Mouse (Mus musculus) WW6 (cell line): ENCODE data around the gene Cfap299.

Experiments used
- DNase-seq: peaks from one replicate; pipeline ENCODE4 v3.0.0-alpha.2; 2013; ENCODE audit warnings: low read depth, low spot score

The Cfap299 gene

DNA sequence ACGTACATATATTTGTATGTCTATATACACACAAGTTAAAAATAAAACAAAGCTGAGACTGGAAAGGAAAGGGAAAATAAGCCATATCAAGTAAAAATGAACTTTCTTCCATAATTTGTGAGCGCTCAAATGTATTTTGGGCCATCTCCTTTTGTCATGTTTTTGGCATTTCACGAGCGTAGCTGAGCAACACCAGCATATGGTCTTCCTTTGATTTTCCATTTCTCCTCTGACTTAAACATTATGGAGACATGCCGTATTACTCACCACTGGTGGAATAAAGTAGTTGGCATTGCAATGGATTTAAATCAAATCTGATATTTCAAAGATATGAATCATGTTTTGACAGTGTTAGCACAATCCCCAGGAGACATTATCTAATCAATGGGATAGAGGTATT lies 284.4 kb downstream of the Cfap299 start:
- no peak for DNase-seq

DNA sequence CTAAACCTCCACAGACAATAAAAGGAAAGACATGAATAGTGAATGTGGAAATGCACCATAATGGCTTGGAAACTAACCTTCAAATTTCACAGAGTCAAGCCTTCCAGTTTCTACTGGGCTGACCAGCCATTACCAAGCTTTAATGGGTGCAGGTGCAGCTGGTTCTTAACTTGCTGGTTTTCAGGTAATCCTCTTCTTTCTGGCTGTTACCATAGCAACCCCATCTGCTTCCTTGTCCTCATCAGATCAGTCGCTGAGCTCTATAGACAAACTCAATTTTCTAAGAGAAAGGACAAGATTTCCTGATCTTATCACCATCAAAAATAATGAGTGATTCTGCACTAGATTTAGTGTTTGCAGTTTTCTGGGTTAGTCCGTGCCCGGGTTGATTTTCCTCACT lies 287.8 kb downstream of the Cfap299 start:
- no peak for DNase-seq

DNA sequence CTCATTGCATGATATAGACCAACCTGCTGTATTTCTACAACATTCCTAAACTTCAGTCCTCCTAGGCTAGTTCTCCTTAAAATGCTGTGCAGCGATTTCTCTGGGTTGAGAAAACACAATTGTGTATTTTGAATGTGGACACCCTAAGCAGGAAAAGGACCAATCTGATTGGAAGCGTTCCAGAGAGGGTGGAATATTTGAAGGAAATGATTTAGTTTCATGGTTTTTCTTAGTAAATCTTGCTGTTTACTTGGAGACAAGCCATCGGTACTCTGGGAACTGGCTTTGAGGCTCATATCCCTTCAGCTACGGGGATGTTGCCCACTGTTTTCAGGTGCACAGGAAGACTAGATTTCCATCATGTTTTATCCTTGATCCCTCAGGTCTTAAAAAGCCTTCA lies 288.3 kb downstream of the Cfap299 start:
- no peak for DNase-seq

DNA sequence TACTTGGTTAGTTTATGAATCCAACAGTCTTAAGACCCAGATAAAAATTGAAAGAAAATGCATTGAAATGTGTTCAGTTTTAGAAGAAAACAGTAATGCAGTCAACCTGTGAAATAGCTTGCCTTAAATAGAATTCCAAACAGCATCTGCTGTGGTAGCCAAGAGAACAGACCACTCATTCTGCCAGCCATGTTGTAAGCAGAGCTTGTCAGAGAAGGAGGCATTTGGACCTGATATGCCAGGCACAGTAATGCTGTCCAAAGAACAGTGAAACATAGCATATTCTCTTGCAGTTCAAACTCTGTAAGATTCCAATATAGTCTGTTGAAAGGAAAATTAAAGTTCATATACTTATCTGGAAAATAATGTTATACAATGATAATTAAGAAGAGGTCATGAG lies 321.2 kb downstream of the Cfap299 start:
- no peak for DNase-seq

DNA sequence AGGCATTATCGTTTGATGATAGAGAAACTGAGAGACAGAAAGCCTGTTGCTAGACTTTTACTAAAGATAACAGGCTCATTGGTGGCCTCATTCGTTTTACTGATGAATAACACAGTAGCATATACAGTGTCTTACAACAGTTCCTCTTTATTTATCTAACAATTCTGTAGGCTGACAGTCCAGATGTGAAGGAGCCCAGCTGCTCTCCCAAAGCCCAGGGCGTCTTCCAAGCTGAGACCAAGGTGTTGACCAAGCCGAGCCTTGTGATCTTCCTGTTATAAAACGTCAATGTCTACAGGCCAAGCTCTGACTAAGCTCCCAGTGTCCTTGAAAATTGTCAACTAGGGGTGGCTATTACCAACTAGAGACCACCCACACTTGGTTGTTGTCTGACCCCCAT lies 321.9 kb downstream of the Cfap299 start:
- no peak for DNase-seq

DNA sequence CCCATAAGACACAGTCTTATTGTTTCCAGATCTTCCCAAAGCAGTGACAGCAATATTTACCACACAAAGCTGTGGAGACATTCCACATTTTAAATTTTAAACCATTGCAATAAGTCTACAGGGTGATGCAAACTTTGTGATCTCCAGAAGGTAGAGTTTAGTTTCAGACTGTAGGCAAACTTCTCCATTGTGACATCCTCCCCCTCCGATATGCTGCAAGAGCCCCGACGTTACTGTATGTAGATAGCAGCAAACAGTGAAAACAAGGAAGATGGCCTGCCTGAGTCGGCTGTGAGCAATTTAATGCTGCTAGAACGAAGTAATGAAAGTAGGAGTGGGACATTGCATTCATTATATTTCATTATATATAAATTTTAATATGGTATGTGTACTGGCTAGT lies 359.1 kb downstream of the Cfap299 start:
- DNase-seq, result no peak

DNA sequence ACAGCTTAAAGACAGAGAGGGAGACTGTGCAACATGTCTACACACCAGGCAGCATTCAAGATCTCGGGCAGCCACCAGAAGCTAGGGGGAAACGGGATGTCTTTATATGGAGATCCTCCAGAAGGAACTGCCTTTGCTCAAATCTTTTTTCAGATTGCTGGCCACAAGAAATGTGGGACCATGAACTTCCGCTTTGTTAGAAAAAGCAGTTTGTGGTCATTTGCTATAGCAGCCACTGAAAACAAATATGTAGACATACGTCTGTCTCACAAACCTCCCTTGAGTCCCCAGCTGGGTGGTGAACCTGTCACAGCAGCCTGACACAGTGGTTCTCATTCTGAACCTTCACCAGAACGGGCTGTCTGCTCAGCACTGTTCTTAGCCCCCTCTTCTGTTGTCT lies 363.0 kb downstream of the Cfap299 start:
- DNase-seq, result no peak

DNA sequence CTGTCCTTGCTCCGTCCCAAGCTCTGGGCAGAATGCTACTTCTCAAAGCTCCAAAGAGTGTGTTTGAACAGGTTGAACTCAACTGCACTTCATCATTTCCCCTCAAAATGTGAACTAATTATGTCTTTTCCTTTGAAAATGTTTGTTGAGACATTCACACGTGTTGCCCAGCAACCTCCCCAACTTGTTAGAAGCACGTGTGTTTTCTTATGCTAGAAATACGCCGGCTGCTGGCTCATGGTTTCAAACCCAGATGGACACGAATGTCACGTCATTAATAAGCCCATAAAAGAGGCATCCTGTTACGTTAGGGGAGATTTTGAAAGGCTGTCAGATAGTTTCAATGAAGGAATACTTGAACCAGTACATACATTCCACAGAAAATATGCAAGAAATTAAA lies 367.2 kb downstream of the Cfap299 start:
- no peak for DNase-seq

DNA sequence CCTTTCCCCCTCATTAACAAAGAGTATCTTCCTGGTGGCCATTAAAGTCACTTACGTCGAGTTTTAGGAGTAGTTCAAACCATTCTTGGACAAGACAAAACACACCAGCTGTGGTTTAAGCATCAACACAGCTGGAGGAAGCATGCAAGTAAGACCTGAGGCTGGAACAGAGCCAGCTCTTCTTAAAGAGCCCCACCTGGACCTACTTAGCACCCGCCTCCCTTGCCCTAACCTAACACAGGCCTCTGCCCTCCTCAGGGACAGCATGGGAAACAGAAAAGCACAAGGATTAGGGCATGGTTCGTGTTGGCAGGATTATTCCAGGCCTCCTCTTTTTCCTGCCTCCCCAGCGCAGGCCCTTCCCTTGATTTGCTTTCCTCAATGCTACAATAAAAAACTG lies 374.9 kb downstream of the Cfap299 start:
- DNase-seq, result no peak

DNA sequence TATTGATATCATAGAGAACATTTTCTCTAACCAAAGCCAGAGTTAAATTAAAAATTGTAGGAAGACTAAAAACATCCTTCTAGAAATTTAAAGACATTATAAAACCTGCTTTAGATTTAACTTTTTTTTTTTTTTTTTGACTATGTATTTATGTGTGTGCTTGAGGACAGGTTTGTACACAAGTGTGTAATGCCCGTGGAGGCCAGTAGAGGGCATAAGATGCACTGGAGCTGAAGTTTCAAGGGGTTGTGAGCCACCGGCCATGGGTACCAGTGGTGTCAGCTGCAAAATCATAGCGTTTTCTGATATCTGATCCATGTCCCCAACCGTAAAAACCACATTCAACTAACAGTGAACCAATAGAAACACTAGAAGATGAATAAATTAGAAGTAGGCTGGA lies 377.5 kb downstream of the Cfap299 start:
- DNase-seq, result peak; percentile 14

DNA sequence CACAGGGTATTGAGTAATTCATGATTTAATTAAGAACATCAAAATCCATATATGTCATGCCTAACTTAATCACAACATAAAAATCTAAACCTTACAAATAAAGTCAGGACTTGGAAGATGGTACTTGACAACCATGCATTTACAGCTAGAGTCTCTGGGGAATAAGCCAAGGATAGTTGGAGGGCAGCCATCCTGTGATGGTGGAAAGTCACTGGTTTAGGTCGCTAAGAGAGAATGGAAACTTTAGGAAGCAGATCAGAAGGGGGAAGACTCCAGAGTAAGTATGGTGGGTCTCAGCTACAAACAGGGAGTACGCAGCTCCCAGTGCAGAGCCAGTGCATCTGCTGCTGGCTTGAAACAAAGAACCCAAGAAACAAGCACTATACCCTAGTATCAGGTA lies 386.3 kb downstream of the Cfap299 start:
- DNase-seq, result no peak

DNA sequence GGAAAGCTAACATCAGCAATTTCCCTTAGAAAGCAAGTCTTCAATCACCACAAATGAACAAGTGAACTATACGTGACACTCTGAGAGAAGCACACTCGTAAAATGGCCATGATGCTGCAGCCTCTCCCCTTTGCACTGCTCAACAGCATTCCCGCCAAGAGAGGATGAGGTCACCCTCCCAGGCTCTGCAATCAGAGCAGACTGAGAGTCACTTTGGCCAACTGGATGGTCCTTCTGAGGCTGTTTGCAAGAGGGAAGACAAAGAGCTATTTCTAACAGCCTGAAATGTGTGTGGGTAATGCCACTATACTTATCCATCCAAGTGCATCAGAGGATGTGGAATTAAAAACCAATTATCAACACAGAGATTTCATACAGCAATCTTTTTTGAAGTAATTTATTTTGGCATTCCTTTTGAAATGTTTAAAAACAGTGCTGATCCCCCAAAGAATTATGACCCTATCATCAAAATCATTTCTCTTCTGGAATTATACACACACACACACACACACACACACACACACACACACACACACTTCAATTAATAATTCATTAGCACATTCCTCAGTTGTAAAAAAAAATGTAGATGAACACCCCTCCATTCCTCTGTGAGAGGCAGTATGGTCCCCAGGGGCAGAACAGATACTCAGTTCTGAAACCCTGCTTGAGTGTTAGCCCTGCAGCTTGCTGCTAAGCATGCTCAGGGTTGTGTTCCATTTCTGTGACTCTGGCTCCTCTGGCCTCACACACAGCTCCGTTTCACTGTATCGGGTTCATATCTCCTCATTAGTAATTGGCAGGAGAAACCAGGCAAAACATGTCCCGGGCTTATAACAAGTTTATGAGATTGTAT lies 403.3 kb downstream of the Cfap299 start:
- no peak for DNase-seq

DNA sequence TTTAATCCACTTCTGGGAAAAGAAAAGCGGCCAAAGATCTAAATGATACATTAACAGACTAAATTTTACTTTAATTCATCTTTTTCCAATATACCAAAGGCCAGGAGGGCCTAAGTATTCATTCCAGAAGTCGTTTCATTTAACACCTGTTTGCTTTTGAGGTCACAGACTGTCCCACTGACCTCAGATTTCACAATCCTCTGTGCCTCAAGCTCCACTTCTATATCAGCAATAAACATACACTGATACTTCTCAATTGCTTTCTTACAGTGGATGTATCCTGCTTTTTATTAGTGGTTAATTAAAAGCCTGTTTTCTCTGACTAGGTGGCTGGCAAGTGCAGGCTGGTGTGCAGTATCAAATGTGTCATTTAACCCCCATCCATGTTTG lies 403.9 kb downstream of the Cfap299 start:
- DNase-seq, result no peak

DNA sequence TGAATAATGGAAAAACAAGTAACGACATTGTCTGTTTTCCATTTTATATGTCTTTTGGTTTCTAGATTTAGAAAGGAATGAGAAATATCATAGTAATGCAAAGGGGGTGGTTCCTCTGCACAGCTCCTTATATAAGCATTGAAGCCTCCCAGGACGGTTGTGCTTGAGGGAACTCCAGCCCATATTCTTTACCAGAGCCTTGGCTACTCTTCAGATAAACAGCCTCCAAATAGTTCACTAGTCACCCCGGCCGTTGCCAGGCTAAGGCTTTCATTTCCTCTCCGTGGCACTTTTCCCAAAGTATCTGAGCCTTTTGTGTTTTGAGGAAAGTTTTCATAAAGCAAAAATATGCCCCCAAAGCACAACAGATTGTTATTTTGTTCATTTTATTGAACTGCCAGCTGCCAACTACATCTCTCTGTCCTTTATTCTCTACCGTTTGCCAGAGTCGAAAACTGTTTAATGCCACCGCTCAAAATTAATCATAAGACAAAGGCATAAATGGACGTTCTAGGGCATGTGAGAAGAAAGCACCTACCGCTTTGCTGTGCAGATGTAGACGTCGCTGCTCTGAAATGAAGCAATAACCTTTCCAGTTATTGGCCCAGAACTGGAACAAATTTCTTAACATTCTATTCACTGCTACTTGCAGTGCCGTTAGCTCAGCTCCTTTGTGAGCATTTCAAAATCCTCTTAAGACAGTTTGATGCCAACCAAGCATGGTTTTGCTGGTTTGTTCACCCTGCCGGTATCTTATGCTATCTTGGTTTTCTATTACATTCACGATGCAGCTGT lies 433.0 kb downstream of the Cfap299 start:
- no peak for DNase-seq

DNA sequence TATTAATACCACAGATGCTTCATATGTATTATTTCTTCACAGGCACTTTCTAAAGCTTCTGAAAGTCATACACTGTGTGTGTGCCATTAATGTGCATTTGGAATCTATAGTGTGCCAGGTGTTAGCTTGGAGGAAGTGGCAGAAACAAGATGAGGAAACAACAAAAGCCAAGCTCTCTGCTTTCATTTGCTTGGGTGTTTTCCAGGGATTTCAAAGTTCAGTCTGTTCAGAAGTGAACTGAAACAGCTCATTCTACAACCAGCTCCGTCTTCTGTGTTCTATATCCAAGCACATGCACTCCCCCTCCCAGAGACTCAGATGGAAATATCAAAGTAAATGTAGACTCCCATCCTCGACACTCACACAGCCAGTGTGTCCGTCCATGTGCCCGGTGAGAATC lies 449.5 kb downstream of the Cfap299 start:
- DNase-seq, result no peak

DNA sequence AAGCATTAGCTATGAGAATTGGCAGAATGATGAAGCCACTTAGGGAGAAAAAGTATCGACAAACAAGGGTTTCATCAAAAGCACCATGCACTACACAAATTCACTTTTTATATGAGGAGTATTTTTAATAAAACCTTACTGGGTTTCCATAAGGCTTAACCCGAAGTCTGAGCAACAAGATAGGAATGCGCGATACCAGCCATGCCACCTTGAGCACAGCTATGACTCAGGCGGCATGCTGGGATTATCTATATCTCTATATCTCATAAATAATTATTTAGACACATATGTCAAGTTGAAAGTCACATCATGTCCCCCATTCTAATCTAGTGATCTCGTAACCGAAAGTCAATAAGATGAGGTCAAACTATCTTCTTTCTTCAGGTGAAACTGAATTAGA lies 453.0 kb downstream of the Cfap299 start:
- DNase-seq, result no peak

DNA sequence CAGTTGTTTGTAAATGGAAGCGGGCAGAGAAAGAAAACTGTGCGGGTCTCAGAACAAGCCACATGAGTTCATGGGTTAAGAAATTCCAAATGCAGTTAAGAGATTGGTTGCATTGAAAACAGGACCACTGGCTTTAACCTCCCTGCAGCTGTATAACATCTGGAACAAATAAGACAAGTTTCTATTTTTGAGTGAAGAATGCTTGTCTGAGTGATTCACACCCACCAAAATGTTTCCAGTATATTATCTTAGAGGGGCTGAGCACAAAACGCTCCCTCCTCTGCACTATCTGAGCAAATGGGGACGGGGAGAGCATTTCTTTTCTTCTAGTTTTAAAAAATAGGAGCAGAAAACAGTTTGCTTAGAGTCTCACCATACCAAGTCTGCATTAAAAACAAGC lies 458.6 kb downstream of the Cfap299 start:
- no peak for DNase-seq

DNA sequence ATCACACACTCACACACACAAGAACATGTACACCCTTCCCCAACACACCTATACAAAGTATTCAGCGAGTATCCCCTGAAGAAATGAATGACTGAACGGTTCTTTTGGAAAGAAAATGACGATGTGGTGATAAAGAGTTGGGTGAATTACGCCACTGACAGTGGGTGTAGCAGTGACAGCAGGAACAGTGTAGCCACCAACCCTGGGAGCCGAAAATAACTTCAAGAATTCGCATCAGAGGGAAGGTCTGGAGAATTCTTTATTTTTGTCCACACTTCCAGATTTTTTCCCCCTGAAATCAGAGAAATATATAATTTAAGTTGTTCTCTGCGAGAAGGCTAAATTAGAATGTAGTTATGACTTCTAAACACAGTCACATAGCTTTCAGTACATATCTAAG lies 459.5 kb downstream of the Cfap299 start:
- DNase-seq, result no peak

DNA sequence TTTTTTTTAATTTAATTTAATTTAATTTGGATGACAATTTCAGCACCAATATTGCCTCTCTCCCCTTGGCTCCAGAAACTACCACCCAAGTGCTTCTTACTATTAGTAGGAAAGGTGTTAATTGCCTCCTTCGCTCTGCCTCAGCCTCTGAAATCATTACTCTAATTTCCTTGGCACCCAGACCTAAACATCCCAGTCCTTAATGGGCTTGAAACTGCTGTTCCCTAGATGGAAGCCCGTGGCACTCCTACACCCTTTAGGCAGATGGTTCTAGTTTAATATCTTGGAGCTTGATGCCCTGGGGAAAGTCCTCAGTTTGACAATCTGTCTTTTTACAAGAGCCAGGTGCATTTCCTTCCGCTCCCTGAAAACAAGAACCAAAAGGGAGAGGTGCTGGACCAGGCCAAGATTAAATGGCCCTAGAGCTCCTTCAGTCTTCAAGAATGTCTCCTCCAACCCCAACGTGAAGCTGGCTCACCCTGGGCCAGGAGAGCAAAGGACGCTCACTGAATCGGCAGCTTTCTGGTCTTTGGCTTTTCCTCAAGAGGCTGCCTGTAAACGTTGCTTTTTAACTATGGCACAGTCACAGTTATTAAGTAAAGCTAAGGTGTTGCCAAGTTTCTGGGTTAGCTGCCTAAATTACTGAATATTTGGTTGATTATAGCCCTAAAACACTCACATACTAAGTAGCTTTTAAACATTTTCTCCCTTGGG lies 461.9 kb downstream of the Cfap299 start:
- no peak for DNase-seq

DNA sequence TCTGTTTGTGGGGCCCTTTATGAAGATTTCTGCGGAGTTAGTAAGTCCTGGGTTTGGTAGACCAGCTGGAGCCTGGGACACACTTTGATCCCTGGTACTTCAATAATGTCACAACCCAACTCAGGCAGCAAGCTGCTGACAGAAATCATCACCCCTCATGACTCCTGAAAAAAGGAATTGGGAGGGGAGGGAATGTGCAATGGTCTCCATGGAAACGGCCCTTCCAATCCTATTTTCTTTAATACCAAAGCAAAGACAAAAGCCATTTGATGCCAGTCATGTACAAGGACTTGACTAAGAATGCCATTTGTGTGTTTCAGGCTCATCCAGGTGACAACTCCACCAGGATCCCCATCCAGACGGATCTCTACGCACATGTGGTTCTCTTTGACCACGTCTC lies 472.4 kb downstream of the Cfap299 start:
- no peak for DNase-seq

DNA sequence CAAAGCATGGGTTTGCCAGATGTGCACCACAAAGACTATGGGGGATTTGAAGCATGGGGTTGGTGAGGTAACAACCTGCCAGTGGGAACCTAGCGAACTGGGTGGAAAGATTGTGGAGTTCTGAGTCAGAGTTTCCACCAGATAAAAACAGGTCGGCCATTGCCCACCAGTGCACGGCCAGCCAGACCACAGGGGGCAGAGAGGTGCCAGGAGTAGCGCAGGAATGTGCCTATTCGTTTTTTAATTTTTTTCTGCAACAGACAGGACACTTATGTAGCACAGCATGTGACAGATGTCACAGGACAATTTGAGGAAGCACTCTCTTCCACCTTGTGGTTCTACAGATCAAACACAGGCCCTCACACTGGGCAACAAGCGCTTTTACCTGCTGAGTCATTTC lies 475.7 kb downstream of the Cfap299 start:
- no peak for DNase-seq

DNA sequence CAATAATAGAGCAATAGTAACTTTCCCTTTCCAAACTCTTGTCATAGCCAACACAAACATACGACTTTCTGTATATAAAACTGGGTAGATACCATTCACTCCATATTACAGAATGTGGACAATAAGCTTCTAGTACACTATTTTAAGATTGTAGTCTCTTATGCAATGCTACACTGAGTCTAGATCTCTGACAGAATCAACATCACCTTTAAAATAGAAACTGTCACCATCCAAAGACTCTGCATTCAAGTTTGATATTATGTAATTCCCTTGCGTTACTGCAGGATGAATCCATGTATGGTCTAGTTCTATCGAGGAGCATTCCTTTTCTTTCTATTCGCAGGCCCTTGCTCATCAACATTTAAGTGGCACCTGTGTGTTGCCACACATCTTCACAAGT lies 477.4 kb downstream of the Cfap299 start:
- no peak for DNase-seq

DNA sequence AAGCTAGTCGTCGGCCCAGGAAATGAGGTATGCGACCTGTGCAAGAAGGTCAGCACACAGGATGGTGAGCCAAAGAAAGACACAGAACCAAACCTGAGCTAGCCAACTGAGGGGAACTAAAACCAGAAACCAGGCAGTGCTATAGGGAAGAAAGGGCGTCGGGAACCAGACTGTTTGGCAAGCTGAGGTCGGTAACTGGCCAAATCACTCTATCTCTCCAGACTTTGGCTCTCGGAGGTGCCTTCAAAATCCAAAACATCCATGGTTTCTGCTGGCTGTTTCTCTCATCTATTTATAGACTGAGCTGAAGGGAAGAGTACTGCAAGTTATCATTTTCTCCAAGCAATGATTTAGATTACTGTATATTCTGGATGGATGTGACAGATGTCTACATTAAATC lies 477.9 kb downstream of the Cfap299 start:
- DNase-seq, result no peak
